Mouse (Mus musculus): ENCODE results near the gene Wdr70. TPM values are rescaled to one million over a fixed set of nuclear protein-coding genes. Genes with fewer than 3 reads are reported as not detected.

Gene Wdr70
- polyA plus RNA-seq, 2 experiments, result 10.5 to 18.0 TPM

DNA sequence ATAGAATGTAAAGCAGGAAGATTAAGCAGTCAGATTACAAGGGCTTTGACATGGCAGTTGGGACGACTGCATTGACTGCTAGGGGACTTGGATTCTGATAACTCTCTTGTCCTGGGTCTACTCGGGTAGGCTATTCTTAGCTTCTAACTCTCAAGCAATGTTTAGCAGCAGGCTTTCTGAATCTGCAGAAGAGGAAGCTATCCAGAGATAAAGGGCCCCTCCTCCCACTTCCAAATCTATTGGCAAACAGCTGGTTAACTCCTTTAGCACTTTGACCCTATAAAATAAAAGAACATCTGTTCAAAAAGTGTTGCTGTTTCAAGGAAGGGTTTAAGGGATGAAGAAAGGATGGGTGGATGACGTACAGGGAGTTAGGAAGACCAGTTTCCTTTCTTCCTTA lies 157.3 kb downstream of the Wdr70 start:
- ATAC-seq (ENCODE audit: insufficient read depth), result no peak
- no peak for DNase-seq (ENCODE audit: low read depth in 3 of 3, low spot score in 3 of 3)
- H3K27ac ChIP-seq, result no peak overlapping the region
- no peak overlapping the region for H3K9ac ChIP-seq (replicated peaks)
- no peaks in the 10 kb centered on the region for H3K27me3 ChIP-seq (ENCODE audit: control insufficient read depth, insufficient read depth, low read length)
- 23% methylated on average over 3 of the region's 3 CpGs for WGBS (ENCODE audit: insufficient replicate concordance)
- H3K36me3 ChIP-seq (replicated peaks; ENCODE audit: control insufficient read depth, insufficient read depth, low read depth), result no peaks in the 10 kb centered on the region
- H3K9me3 ChIP-seq (ENCODE audit: control insufficient read depth, low read length), result no peaks in the 10 kb centered on the region
- TF ChIP-seq CTCF (IDR thresholded peaks at IDR 0.05; ENCODE audit: low read depth) (no peak), EP300 (IDR thresholded peaks at IDR 0.05; ENCODE audit: low read depth) (no peak)
- peaks cover 0 to 5% of the 10 kb centered on the region in 2 experiments; a peak in 2 of 4 replicates for H3K4me1 ChIP-seq (replicated peaks; ENCODE audit: control insufficient read depth in 2 of 2, insufficient read depth in 2 of 2, low read length in 1 of 2)
- no peak overlapping the region for H3K4me2 ChIP-seq (ENCODE audit: low read depth)
- H3K4me3 ChIP-seq (ENCODE audit: insufficient read depth in 1 of 2, low read depth in 2 of 2, low read length in 2 of 2), result no peak overlapping the region

GRCm38 (mm10) chr15:7935571-7936165 lies 163.3 kb downstream of the Wdr70 start:
- Histone ChIP-seq H3K27me3 (ENCODE audit: control insufficient read depth, insufficient read depth, low read length) (no peaks in the 10 kb centered on the region), H3K4me2 (ENCODE audit: low read depth) (no peak overlapping the region), H3K4me3 (ENCODE audit: insufficient read depth in 1 of 2, low read depth in 2 of 2, low read length in 2 of 2) (no peak overlapping the region), H3K4me1 (replicated peaks; ENCODE audit: control insufficient read depth in 2 of 2, insufficient read depth in 2 of 2, low read length in 1 of 2) (peaks cover 0 to 3% of the 10 kb centered on the region in 2 experiments; a peak in 1 of 4 replicates), H3K36me3 (replicated peaks; ENCODE audit: control insufficient read depth, insufficient read depth, low read depth) (no peaks in the 10 kb centered on the region), H3K9ac (replicated peaks) (no peak overlapping the region), H3K9me3 (ENCODE audit: control insufficient read depth, low read length) (no peaks in the 10 kb centered on the region), H3K27ac (no peak overlapping the region)
- ATAC-seq (ENCODE audit: insufficient read depth) (no peak), DNase-seq (ENCODE audit: low read depth in 3 of 3, low spot score in 3 of 3) (no peak)
- 19% methylated on average over 7 of the region's 7 CpGs for WGBS (ENCODE audit: insufficient replicate concordance)
- no peak for TF ChIP-seq EP300 (IDR thresholded peaks at IDR 0.05; ENCODE audit: low read depth)
- TF ChIP-seq CTCF (IDR thresholded peaks at IDR 0.05; ENCODE audit: low read depth), result no peak

DNA sequence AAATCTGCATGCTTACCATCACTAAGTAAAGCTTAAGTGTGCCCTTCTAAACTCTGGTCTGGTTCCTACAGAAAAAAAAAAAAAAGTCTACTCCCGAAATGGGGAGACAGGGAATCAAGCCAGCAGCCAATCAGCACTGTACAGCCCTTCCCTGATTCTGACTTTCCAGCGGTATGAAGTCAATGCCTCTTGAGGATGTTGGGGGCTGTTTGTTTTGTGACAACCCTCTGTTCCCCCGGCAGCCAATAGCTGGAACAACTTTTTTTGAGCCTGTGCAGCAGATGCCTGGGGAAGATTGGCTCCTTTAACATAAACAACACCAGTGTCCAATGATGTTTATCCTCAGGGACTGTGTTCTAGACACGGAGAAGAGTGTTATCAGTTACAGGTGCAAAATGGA lies 164.4 kb downstream of the Wdr70 start:
- H3K36me3 ChIP-seq (replicated peaks; ENCODE audit: control insufficient read depth, insufficient read depth, low read depth), result no peaks in the 10 kb centered on the region
- TF ChIP-seq CTCF (IDR thresholded peaks at IDR 0.05; ENCODE audit: low read depth) (no peak), EP300 (IDR thresholded peaks at IDR 0.05; ENCODE audit: low read depth) (no peak)
- H3K27ac ChIP-seq, result no peak overlapping the region
- H3K4me3 ChIP-seq (ENCODE audit: insufficient read depth in 1 of 2, low read depth in 2 of 2, low read length in 2 of 2), result no peak overlapping the region
- H3K9me3 ChIP-seq (ENCODE audit: control insufficient read depth, low read length), result no peaks in the 10 kb centered on the region
- no peak overlapping the region for H3K4me2 ChIP-seq (ENCODE audit: low read depth)
- WGBS (ENCODE audit: insufficient replicate concordance), result 40% methylated on average over 4 of the region's 4 CpGs
- H3K9ac ChIP-seq (replicated peaks), result no peak overlapping the region
- DNase-seq (ENCODE audit: low read depth in 3 of 3, low spot score in 3 of 3) (no peak), ATAC-seq (ENCODE audit: insufficient read depth) (no peak)
- H3K27me3 ChIP-seq (ENCODE audit: control insufficient read depth, insufficient read depth, low read length), result no peaks in the 10 kb centered on the region
- peaks cover 0 to 3% of the 10 kb centered on the region in 2 experiments; a peak in 1 of 4 replicates for H3K4me1 ChIP-seq (replicated peaks; ENCODE audit: control insufficient read depth in 2 of 2, insufficient read depth in 2 of 2, low read length in 1 of 2)

- Histone ChIP-seq H3K27me3 (ENCODE audit: control insufficient read depth, insufficient read depth, low read length) (no peaks in the 10 kb centered on the region), H3K4me3 (ENCODE audit: insufficient read depth in 1 of 2, low read depth in 2 of 2, low read length in 2 of 2) (no peak overlapping the region), H3K9me3 (ENCODE audit: control insufficient read depth, low read length) (no peaks in the 10 kb centered on the region), H3K4me1 (replicated peaks; ENCODE audit: control insufficient read depth in 2 of 2, insufficient read depth in 2 of 2, low read length in 1 of 2) (peaks cover 0 to 3% of the 10 kb centered on the region in 2 experiments; a peak in 1 of 4 replicates), H3K9ac (replicated peaks) (no peak overlapping the region), H3K27ac (no peak overlapping the region), H3K36me3 (replicated peaks; ENCODE audit: control insufficient read depth, insufficient read depth, low read depth) (no peaks in the 10 kb centered on the region), H3K4me2 (ENCODE audit: low read depth) (no peak overlapping the region)
- WGBS (ENCODE audit: insufficient replicate concordance), result 39% methylated on average over 16 of the region's 16 CpGs
- DNase-seq (ENCODE audit: low read depth in 3 of 3, low spot score in 3 of 3) (no peak), ATAC-seq (ENCODE audit: insufficient read depth) (no peak)
- no peak for TF ChIP-seq EP300 (IDR thresholded peaks at IDR 0.05; ENCODE audit: low read depth)
- no peak for TF ChIP-seq CTCF (IDR thresholded peaks at IDR 0.05; ENCODE audit: low read depth)
Observed at GRCm38 (mm10) chr15:7934105-7934504, 164.9 kb downstream of the Wdr70 start.

GRCm38 (mm10) chr15:7931605-7932008 lies 167.4 kb downstream of the Wdr70 start:
- Histone ChIP-seq H3K27ac (no peak overlapping the region), H3K4me3 (ENCODE audit: insufficient read depth in 1 of 2, low read depth in 2 of 2, low read length in 2 of 2) (no peak overlapping the region), H3K9ac (replicated peaks) (no peak overlapping the region), H3K36me3 (replicated peaks; ENCODE audit: control insufficient read depth, insufficient read depth, low read depth) (no peaks in the 10 kb centered on the region), H3K9me3 (ENCODE audit: control insufficient read depth, low read length) (no peaks in the 10 kb centered on the region), H3K4me1 (replicated peaks; ENCODE audit: control insufficient read depth in 2 of 2, insufficient read depth in 2 of 2, low read length in 1 of 2) (peaks cover 0 to 3% of the 10 kb centered on the region in 2 experiments; a peak in 1 of 4 replicates), H3K27me3 (ENCODE audit: control insufficient read depth, insufficient read depth, low read length) (no peaks in the 10 kb centered on the region), H3K4me2 (ENCODE audit: low read depth) (no peak overlapping the region)
- ATAC-seq (ENCODE audit: insufficient read depth), result peak; percentile 45; the same call in 1 of the 2 replicates
- 71% methylated on average over 8 of the region's 8 CpGs for WGBS (ENCODE audit: insufficient replicate concordance)
- no peak for TF ChIP-seq EP300 (IDR thresholded peaks at IDR 0.05; ENCODE audit: low read depth)
- DNase-seq (ENCODE audit: low read depth in 3 of 3, low spot score in 3 of 3), result peak in 2 of 3 experiments; percentile 17 to 25

All from liver, embryonic 14.5 days (tissue).